Mouse (Mus musculus): ENCODE data around the gene Ppa2. TPM values are rescaled to one million over a fixed set of nuclear protein-coding genes. Genes with fewer than 3 reads are reported as not detected.

Ppa2 gene
- polyA plus RNA-seq, 1 experiment: 14.6 TPM

GRCm38 (mm10) chr3:133317845-133318244, 7.9 kb downstream of the Ppa2 start:
- no peak for TF ChIP-seq POLR2A (IDR thresholded peaks at IDR 0.05; ENCODE audit: low read depth, low read length)
- TF ChIP-seq CTCF (IDR thresholded peaks at IDR 0.05; ENCODE audit: extremely low read depth, insufficient read depth, insufficient read length, insufficient replicate concordance): no peak
- 89% methylated on average over 4 of the region's 4 CpGs for WGBS

DNA sequence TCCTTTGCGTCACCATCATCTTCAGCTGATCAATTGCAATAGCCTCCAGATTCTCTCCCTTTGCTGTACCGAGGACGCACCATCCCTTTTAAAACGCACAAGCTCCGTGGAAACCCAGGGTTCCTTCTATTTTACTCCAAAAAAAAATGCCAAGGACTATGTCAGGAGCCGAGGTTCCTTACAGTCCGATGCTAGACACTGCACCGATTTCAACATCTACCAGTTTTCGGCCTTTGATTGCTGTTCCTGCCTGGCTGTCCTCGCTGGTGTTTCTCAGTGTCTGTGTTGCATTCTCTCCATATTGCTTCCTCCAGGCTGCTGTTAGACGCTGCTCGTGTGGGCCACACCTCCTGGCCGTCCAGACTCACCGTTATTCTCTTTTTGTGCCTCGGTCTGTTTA, 8.7 kb downstream of the Ppa2 start:
- 93% methylated on average over 15 of the region's 15 CpGs for WGBS
- Histone ChIP-seq H3K27ac (ENCODE audit: insufficient read depth, low read length) (no peak overlapping the region), H3K4me1 (ENCODE audit: control insufficient read depth, insufficient read depth, insufficient read length) (no peaks in the 10 kb centered on the region), H3K27me3 (ENCODE audit: control insufficient read depth, insufficient read depth, low read length) (no peaks in the 10 kb centered on the region), H3K36me3 (ENCODE audit: control insufficient read depth, insufficient read depth, low read length) (no peaks in the 10 kb centered on the region; the same call in 1 of the 2 replicates), H3K4me3 (ENCODE audit: extremely low read depth, insufficient read depth, insufficient read length) (no peak overlapping the region)
- TF ChIP-seq CTCF (IDR thresholded peaks at IDR 0.05; ENCODE audit: extremely low read depth, insufficient read depth, insufficient read length, insufficient replicate concordance) (no peak), POLR2A (IDR thresholded peaks at IDR 0.05; ENCODE audit: low read depth, low read length) (no peak)
- no peak for DNase-seq (ENCODE audit: low read depth in 1 of 2, low spot score in 2 of 2)

More at GRCm38 (mm10) chr3:133317845-133318244, 7.9 kb downstream of the Ppa2 start:
- DNase-seq (ENCODE audit: low read depth in 1 of 2, low spot score in 2 of 2): no peak
- H3K36me3 ChIP-seq (ENCODE audit: control insufficient read depth, insufficient read depth, low read length): no peaks in the 10 kb centered on the region
- H3K27ac ChIP-seq (ENCODE audit: insufficient read depth, low read length): no peak overlapping the region
- no peaks in the 10 kb centered on the region for H3K4me1 ChIP-seq (ENCODE audit: control insufficient read depth, insufficient read depth, insufficient read length)
- H3K4me3 ChIP-seq (ENCODE audit: extremely low read depth, insufficient read depth, insufficient read length): no peak overlapping the region
- H3K27me3 ChIP-seq (ENCODE audit: control insufficient read depth, insufficient read depth, low read length): no peaks in the 10 kb centered on the region

DNA sequence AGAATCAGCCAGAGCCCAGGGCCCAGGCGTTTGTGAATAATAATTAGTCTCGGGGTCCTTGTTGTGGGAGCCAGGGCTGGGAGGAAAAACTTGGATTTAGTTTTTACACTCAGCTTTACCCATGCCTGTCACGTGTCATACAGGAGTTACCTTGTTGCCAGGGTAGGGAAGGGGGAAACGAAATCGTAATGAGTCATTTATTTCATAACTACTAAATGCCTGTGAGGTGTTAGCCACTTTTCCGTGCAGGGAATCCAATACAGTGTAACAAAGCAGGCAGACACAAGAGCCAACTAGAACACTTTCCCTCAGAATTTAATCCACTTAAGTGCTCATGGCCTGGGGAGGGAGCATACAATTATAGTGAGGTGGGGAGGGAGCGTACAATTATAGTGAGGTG, 9.9 kb downstream of the Ppa2 start:
- no peak for DNase-seq (ENCODE audit: low read depth in 1 of 2, low spot score in 2 of 2)
- H3K4me1 ChIP-seq (ENCODE audit: control insufficient read depth, insufficient read depth, insufficient read length): no peaks in the 10 kb centered on the region
- TF ChIP-seq POLR2A (IDR thresholded peaks at IDR 0.05; ENCODE audit: low read depth, low read length): no peak
- no peak for TF ChIP-seq CTCF (IDR thresholded peaks at IDR 0.05; ENCODE audit: extremely low read depth, insufficient read depth, insufficient read length, insufficient replicate concordance)
- H3K4me3 ChIP-seq (ENCODE audit: extremely low read depth, insufficient read depth, insufficient read length): no peak overlapping the region
- no peak overlapping the region for H3K27ac ChIP-seq (ENCODE audit: insufficient read depth, low read length)
- H3K27me3 ChIP-seq (ENCODE audit: control insufficient read depth, insufficient read depth, low read length): no peaks in the 10 kb centered on the region
- WGBS: 92% methylated on average over 7 of the region's 7 CpGs
- no peaks in the 10 kb centered on the region; the same call in 1 of the 2 replicates for H3K36me3 ChIP-seq (ENCODE audit: control insufficient read depth, insufficient read depth, low read length)

- TF ChIP-seq POLR2A (IDR thresholded peaks at IDR 0.05; ENCODE audit: low read depth, low read length): no peak
- TF ChIP-seq CTCF (IDR thresholded peaks at IDR 0.05; ENCODE audit: extremely low read depth, insufficient read depth, insufficient read length, insufficient replicate concordance): no peak
Observed at GRCm38 (mm10) chr3:133320313-133320712, 10.4 kb downstream of the Ppa2 start.

GRCm38 (mm10) chr3:133321928-133322327, 12.0 kb downstream of the Ppa2 start:
- Histone ChIP-seq H3K4me3 (ENCODE audit: extremely low read depth, insufficient read depth, insufficient read length) (no peak overlapping the region), H3K36me3 (ENCODE audit: control insufficient read depth, insufficient read depth, low read length) (no peaks in the 10 kb centered on the region; the same call in 1 of the 2 replicates), H3K4me1 (ENCODE audit: control insufficient read depth, insufficient read depth, insufficient read length) (no peaks in the 10 kb centered on the region), H3K27ac (ENCODE audit: insufficient read depth, low read length) (no peak overlapping the region), H3K27me3 (ENCODE audit: control insufficient read depth, insufficient read depth, low read length) (no peaks in the 10 kb centered on the region)
- no peak for TF ChIP-seq POLR2A (IDR thresholded peaks at IDR 0.05; ENCODE audit: low read depth, low read length)
- no peak for TF ChIP-seq CTCF (IDR thresholded peaks at IDR 0.05; ENCODE audit: extremely low read depth, insufficient read depth, insufficient read length, insufficient replicate concordance)
- no peak for DNase-seq (ENCODE audit: low read depth in 1 of 2, low spot score in 2 of 2)
- 96% methylated on average over 10 of the region's 10 CpGs for WGBS

More at GRCm38 (mm10) chr3:133320313-133320712, 10.4 kb downstream of the Ppa2 start:
- WGBS: 95% methylated on average over 6 of the region's 6 CpGs
- Histone ChIP-seq H3K4me1 (ENCODE audit: control insufficient read depth, insufficient read depth, insufficient read length) (no peaks in the 10 kb centered on the region), H3K27me3 (ENCODE audit: control insufficient read depth, insufficient read depth, low read length) (no peaks in the 10 kb centered on the region), H3K4me3 (ENCODE audit: extremely low read depth, insufficient read depth, insufficient read length) (no peak overlapping the region), H3K27ac (ENCODE audit: insufficient read depth, low read length) (no peak overlapping the region), H3K36me3 (ENCODE audit: control insufficient read depth, insufficient read depth, low read length) (no peaks in the 10 kb centered on the region; the same call in 1 of the 2 replicates)
- no peak for DNase-seq (ENCODE audit: low read depth in 1 of 2, low spot score in 2 of 2)

DNA sequence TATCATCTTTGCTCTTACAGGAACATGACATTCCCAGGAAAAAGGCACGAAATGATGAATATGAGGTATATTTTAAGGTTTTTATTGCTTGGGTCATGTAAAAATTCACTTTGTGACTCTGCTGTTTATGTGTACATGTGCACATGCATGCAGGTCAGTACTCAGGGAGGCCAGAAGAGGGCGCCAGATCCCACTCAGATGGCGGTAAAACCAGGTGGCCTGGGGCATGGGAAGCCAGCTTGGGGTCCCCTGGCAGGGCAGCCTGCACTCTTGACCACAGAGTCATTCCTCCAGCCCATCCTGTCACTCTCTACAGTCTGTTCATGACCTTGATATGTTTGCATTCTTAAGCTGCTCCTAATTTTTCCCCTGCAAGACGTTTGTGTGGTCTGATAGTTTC, 12.6 kb downstream of the Ppa2 start:
- no peak for TF ChIP-seq POLR2A (IDR thresholded peaks at IDR 0.05; ENCODE audit: low read depth, low read length)
- TF ChIP-seq CTCF (IDR thresholded peaks at IDR 0.05; ENCODE audit: extremely low read depth, insufficient read depth, insufficient read length, insufficient replicate concordance): peak; percentile 27; the same call in 1 of the 2 replicates
- WGBS: 82% methylated on average over 4 of the region's 4 CpGs
- no peaks in the 10 kb centered on the region for H3K4me1 ChIP-seq (ENCODE audit: control insufficient read depth, insufficient read depth, insufficient read length)
- H3K4me3 ChIP-seq (ENCODE audit: extremely low read depth, insufficient read depth, insufficient read length): no peak overlapping the region
- DNase-seq (ENCODE audit: low read depth in 1 of 2, low spot score in 2 of 2): no peak
- no peaks in the 10 kb centered on the region for H3K27me3 ChIP-seq (ENCODE audit: control insufficient read depth, insufficient read depth, low read length)
- H3K27ac ChIP-seq (ENCODE audit: insufficient read depth, low read length): no peak overlapping the region
- no peaks in the 10 kb centered on the region; the same call in 1 of the 2 replicates for H3K36me3 ChIP-seq (ENCODE audit: control insufficient read depth, insufficient read depth, low read length)

- 78% methylated on average over 5 of the region's 5 CpGs for WGBS
- Histone ChIP-seq H3K27me3 (ENCODE audit: control insufficient read depth, insufficient read depth, low read length) (no peaks in the 10 kb centered on the region), H3K36me3 (ENCODE audit: control insufficient read depth, insufficient read depth, low read length) (no peaks in the 10 kb centered on the region; the same call in 1 of the 2 replicates), H3K27ac (ENCODE audit: insufficient read depth, low read length) (no peak overlapping the region), H3K4me1 (ENCODE audit: control insufficient read depth, insufficient read depth, insufficient read length) (no peaks in the 10 kb centered on the region), H3K4me3 (ENCODE audit: extremely low read depth, insufficient read depth, insufficient read length) (no peak overlapping the region)
- DNase-seq (ENCODE audit: low read depth in 1 of 2, low spot score in 2 of 2): no peak
- TF ChIP-seq POLR2A (IDR thresholded peaks at IDR 0.05; ENCODE audit: low read depth, low read length) (no peak), CTCF (IDR thresholded peaks at IDR 0.05; ENCODE audit: extremely low read depth, insufficient read depth, insufficient read length, insufficient replicate concordance) (no peak)
Observed at GRCm38 (mm10) chr3:133325135-133325534, 15.2 kb downstream of the Ppa2 start.
